Mouse (Mus musculus): Measurements from ENCODE around the gene Zfp110. TPM values are rescaled to one million over a fixed set of nuclear protein-coding genes. Genes with fewer than 3 reads are reported as not detected.
A peak's percentile ranks its signal among the peaks of the same experiment; 100 is the strongest.

Zfp110 gene
- total and polyA plus RNA-seq, 2 experiments = 9.7 to 25.0 TPM

- peak within 1 kb of the TSS; percentile 68 for H3K4me3 ChIP-seq (ENCODE audit: insufficient read depth, low read depth, low read length)
- 8% methylated on average over 31 of the region's 31 CpGs for WGBS
- no peak within 1 kb of the TSS for H3K27ac ChIP-seq (replicated peaks; ENCODE audit: insufficient read depth, low read depth, low read length)
- DNase-seq (ENCODE audit: extremely low read depth, low read depth, low spot score) = peak; percentile 35
- peak within 1 kb of the TSS; percentile 46 for H3K9ac ChIP-seq (ENCODE audit: low read depth, low read length)
- no peaks in the 10 kb centered on the region for H3K79me2 ChIP-seq (ENCODE audit: control insufficient read depth, insufficient read depth, low read length)
- peaks cover 10% of the 10 kb centered on the region for H3K36me3 ChIP-seq (ENCODE audit: control insufficient read depth, insufficient read depth, low read length)
- no peaks in the 10 kb centered on the region; the same call in 1 of the 2 replicates for H3K4me1 ChIP-seq (ENCODE audit: control insufficient read depth, insufficient read depth, low read length)
- TF ChIP-seq POLR2A (IDR thresholded peaks at IDR 0.05; ENCODE audit: extremely low read depth, insufficient read depth, low read length) (0 out of 2 replicates have a peak, but pooled peaks have one; percentile 22), CTCF (IDR thresholded peaks at IDR 0.05; ENCODE audit: low read depth, low read length) (no peak)
- no peaks in the 10 kb centered on the region for H3K27me3 ChIP-seq (ENCODE audit: control insufficient read depth, insufficient read depth, low read length)
Observed at GRCm38 (mm10) chr7:12802866-12803726, 31.5 kb upstream of the Zfp110 start, which contains the start of gene Zscan18. Gene Zscan18 (minus strand): TSS chr7:12803635.

- WGBS = 2% methylated on average over 16 of the region's 16 CpGs
- Histone ChIP-seq H3K36me3 (ENCODE audit: control insufficient read depth, insufficient read depth, low read length) (peaks cover 16% of the 10 kb centered on the region), H3K79me2 (ENCODE audit: control insufficient read depth, insufficient read depth, low read length) (no peaks in the 10 kb centered on the region), H3K4me1 (ENCODE audit: control insufficient read depth, insufficient read depth, low read length) (no peaks in the 10 kb centered on the region; the same call in 1 of the 2 replicates), H3K4me3 (ENCODE audit: insufficient read depth, low read depth, low read length) (peak overlapping the region; percentile 68), H3K27ac (replicated peaks; ENCODE audit: insufficient read depth, low read depth, low read length) (no peak overlapping the region), H3K9ac (ENCODE audit: low read depth, low read length) (peak overlapping the region; percentile 36), H3K27me3 (ENCODE audit: control insufficient read depth, insufficient read depth, low read length) (no peaks in the 10 kb centered on the region)
- TF ChIP-seq CTCF (IDR thresholded peaks at IDR 0.05; ENCODE audit: low read depth, low read length) = no peak
- TF ChIP-seq POLR2A (IDR thresholded peaks at IDR 0.05; ENCODE audit: extremely low read depth, insufficient read depth, low read length) = no peak
- DNase-seq (ENCODE audit: extremely low read depth, low read depth, low spot score) = no peak
Observed at GRCm38 (mm10) chr7:12803727-12804071, 30.9 kb upstream of the Zfp110 start.

GRCm38 (mm10) chr7:12815566-12815965 lies 19.0 kb upstream of the Zfp110 start:
- no peak for TF ChIP-seq CTCF (IDR thresholded peaks at IDR 0.05; ENCODE audit: low read depth, low read length)
- no peak for TF ChIP-seq POLR2A (IDR thresholded peaks at IDR 0.05; ENCODE audit: extremely low read depth, insufficient read depth, low read length)
- DNase-seq (ENCODE audit: extremely low read depth, low read depth, low spot score) = no peak
- no peak overlapping the region for H3K27ac ChIP-seq (replicated peaks; ENCODE audit: insufficient read depth, low read depth, low read length)
- peaks cover 5% of the 10 kb centered on the region; the same call in 1 of the 2 replicates for H3K79me2 ChIP-seq (ENCODE audit: control insufficient read depth, insufficient read depth, low read length)
- no peak overlapping the region for H3K9ac ChIP-seq (ENCODE audit: low read depth, low read length)
- peaks cover 3% of the 10 kb centered on the region; the same call in 1 of the 2 replicates for H3K27me3 ChIP-seq (ENCODE audit: control insufficient read depth, insufficient read depth, low read length)
- 92% methylated on average over 8 of the region's 8 CpGs for WGBS
- H3K4me3 ChIP-seq (ENCODE audit: insufficient read depth, low read depth, low read length) = no peak overlapping the region
- H3K4me1 ChIP-seq (ENCODE audit: control insufficient read depth, insufficient read depth, low read length) = no peaks in the 10 kb centered on the region
- peaks cover 31% of the 10 kb centered on the region for H3K36me3 ChIP-seq (ENCODE audit: control insufficient read depth, insufficient read depth, low read length)

GRCm38 (mm10) chr7:12818521-12819295 lies 15.9 kb upstream of the Zfp110 start, which contains the start of gene Zfp329:
Gene Zfp329 (minus strand): TSS chr7:12818858.
- DNase-seq (ENCODE audit: extremely low read depth, low read depth, low spot score) = peak; percentile 81
- peak within 1 kb of the TSS; percentile 90 for H3K4me3 ChIP-seq (ENCODE audit: insufficient read depth, low read depth, low read length)
- TF ChIP-seq POLR2A (IDR thresholded peaks at IDR 0.05; ENCODE audit: extremely low read depth, insufficient read depth, low read length) (peak; percentile 46; the same call in 1 of the 2 replicates), CTCF (IDR thresholded peaks at IDR 0.05; ENCODE audit: low read depth, low read length) (no peak)
- peaks cover 13% of the 10 kb centered on the region for H3K36me3 ChIP-seq (ENCODE audit: control insufficient read depth, insufficient read depth, low read length)
- H3K27me3 ChIP-seq (ENCODE audit: control insufficient read depth, insufficient read depth, low read length) = no peaks in the 10 kb centered on the region
- no peak within 1 kb of the TSS for H3K27ac ChIP-seq (replicated peaks; ENCODE audit: insufficient read depth, low read depth, low read length)
- peak within 1 kb of the TSS; percentile 77 for H3K9ac ChIP-seq (ENCODE audit: low read depth, low read length)
- H3K4me1 ChIP-seq (ENCODE audit: control insufficient read depth, insufficient read depth, low read length) = no peaks in the 10 kb centered on the region
- H3K79me2 ChIP-seq (ENCODE audit: control insufficient read depth, insufficient read depth, low read length) = peaks cover 5% of the 10 kb centered on the region; the same call in 1 of the 2 replicates
- WGBS = under 1% methylated on average over 40 of the region's 40 CpGs

- H3K9ac ChIP-seq (ENCODE audit: low read depth, low read length) = peak overlapping the region; percentile 88
- 4% methylated on average over 13 of the region's 13 CpGs for WGBS
- H3K27ac ChIP-seq (replicated peaks; ENCODE audit: insufficient read depth, low read depth, low read length) = peak overlapping the region; percentile 94
- TF ChIP-seq POLR2A (IDR thresholded peaks at IDR 0.05; ENCODE audit: extremely low read depth, insufficient read depth, low read length) (no peak), CTCF (IDR thresholded peaks at IDR 0.05; ENCODE audit: low read depth, low read length) (no peak)
- H3K79me2 ChIP-seq (ENCODE audit: control insufficient read depth, insufficient read depth, low read length) = peaks cover 4% of the 10 kb centered on the region; the same call in 1 of the 2 replicates
- peak overlapping the region; percentile 73 for H3K4me3 ChIP-seq (ENCODE audit: insufficient read depth, low read depth, low read length)
- peak; percentile 64 for DNase-seq (ENCODE audit: extremely low read depth, low read depth, low spot score)
- H3K27me3 ChIP-seq (ENCODE audit: control insufficient read depth, insufficient read depth, low read length) = no peaks in the 10 kb centered on the region
- H3K36me3 ChIP-seq (ENCODE audit: control insufficient read depth, insufficient read depth, low read length) = peaks cover 38% of the 10 kb centered on the region
- H3K4me1 ChIP-seq (ENCODE audit: control insufficient read depth, insufficient read depth, low read length) = peaks cover 2% of the 10 kb centered on the region; the same call in 1 of the 2 replicates
Observed at GRCm38 (mm10) chr7:12835193-12835671, 671 bp downstream of the Zfp110 start.

Measured in liver, adult 2 months (tissue).